Mouse (Mus musculus) kidney, adult 2 months (tissue): ENCODE results near the gene Cfap298. TPM values are rescaled to one million over a fixed set of nuclear protein-coding genes. Genes with fewer than 3 reads are reported as not detected.
A peak's percentile ranks its signal among the peaks of the same experiment; 100 is the strongest.

Source experiments
- DNase-seq: peaks from one replicate; pipeline ENCODE4 v3.0.0; 2021
- H3K27ac ChIP-seq: fragments of 200-500 bp; 2 replicates; pipeline ENCODE4 v1.5.1; 2012; ENCODE audit warnings: low read depth, low read length, control low read depth, inconsistent platforms; ENCODE audit not compliant: insufficient read depth
- H3K27me3 ChIP-seq: fragments of 200-500 bp; replicated peaks from 2 replicates; pipeline ENCODE4 v1.6.1; 2012; ENCODE audit warnings: mild to moderate bottlenecking, moderate library complexity, low read length, inconsistent platforms; ENCODE audit not compliant: control insufficient read depth, insufficient read depth
- H3K36me3 ChIP-seq: fragments of 200-500 bp; 2 replicates; pipeline ENCODE4 v1.6.1; 2012; ENCODE audit warnings: mild to moderate bottlenecking, moderate library complexity, low read length, inconsistent platforms; ENCODE audit not compliant: control insufficient read depth, insufficient read depth
- H3K4me1 ChIP-seq: fragments of 200-500 bp; 2 replicates; pipeline ENCODE4 v1.6.1; 2011; ENCODE audit warnings: low read length; ENCODE audit not compliant: control insufficient read depth, insufficient read depth
- H3K4me3 ChIP-seq: fragments of 200-500 bp; 2 replicates; pipeline ENCODE4 v1.5.1; 2011; ENCODE audit warnings: mild to moderate bottlenecking, low read depth, low read length, control low read depth; ENCODE audit not compliant: insufficient read depth
- CTCF ChIP-seq: fragments of 200-500 bp; conservative IDR thresholded peaks from 2 replicates; pipeline ENCODE4 v1.5.1; 2011; ENCODE audit warnings: low read depth, mild to moderate bottlenecking, control low read depth, low read length, moderate library complexity, mixed read lengths; ENCODE audit not compliant: insufficient read depth, insufficient read length
- POLR2A ChIP-seq: fragments of 200-500 bp; IDR thresholded peaks from one replicate; pipeline ENCODE4 v1.6.1; 2011; ENCODE audit warnings: low read depth, low read length, control low read depth
- WGBS: fragments of 180-500 bp; shearing (Covaris S2); methylation state at CpG from one replicate; pipeline ENCODE4 v1.1.7; 2018; 5-methylcytosine and 5-hydroxymethylcytosine counted together
- polyA plus RNA-seq: library from polyadenylated mRNA; depleted of rRNA; stranded (reverse); fragments of >200 nt; gene quantifications from 2 replicates; pipeline ENCODE4 v1.2.3, GENCODE M21; 2012

The Cfap298 gene
- polyA plus RNA-seq, 1 experiment: 16.1 TPM

- Histone ChIP-seq H3K4me1 (no peaks in the 10 kb centered on the region), H3K27me3 (no peaks in the 10 kb centered on the region), H3K36me3 (peaks cover 1% of the 10 kb centered on the region), H3K27ac (no peak overlapping the region), H3K4me3 (no peak overlapping the region)
- 63% methylated on average over 6 of the region's 6 CpGs for whole genome bisulfite sequencing
- no peak for DNase-seq
- TF ChIP-seq CTCF: no peak
- no peak for TF ChIP-seq POLR2A
These were observed 20.6 kb upstream of the Cfap298 start for GRCm38 (mm10) chr16:90955494-90955893.

GRCm38 (mm10) chr16:90953770-90954169, 18.9 kb upstream of the Cfap298 start:
- Histone ChIP-seq H3K4me3 (no peak overlapping the region), H3K4me1 (no peaks in the 10 kb centered on the region), H3K27me3 (no peaks in the 10 kb centered on the region), H3K27ac (no peak overlapping the region), H3K36me3 (peaks cover 1% of the 10 kb centered on the region; the same call in 1 of the 2 replicates)
- TF ChIP-seq POLR2A (no peak), CTCF (peak; percentile 24; the same call in 1 of the 2 replicates)
- no peak for DNase-seq
- WGBS: 93% methylated on average over 6 of the region's 6 CpGs

DNA sequence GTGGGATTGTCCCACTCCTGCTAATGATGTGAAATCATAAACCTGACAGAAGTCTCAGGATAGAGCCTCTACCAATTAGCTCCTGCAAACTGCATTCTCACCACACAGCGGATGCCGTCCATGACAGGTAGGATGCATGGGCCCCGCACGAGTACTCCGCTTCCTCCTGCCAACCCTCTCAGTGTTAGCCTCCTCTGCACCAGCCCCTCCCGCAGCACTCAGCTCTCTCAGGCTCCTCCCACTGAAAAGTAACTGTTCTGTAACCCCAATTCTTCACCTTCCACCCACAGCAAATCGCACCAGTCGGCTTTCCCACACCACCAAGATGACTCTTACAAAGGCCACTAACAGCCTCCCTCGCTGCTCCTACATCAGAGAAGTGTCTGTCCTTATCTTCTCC, 18.2 kb upstream of the Cfap298 start:
- Histone ChIP-seq H3K4me3 (no peak overlapping the region), H3K36me3 (peaks cover 1% of the 10 kb centered on the region; the same call in 1 of the 2 replicates), H3K27ac (no peak overlapping the region), H3K27me3 (no peaks in the 10 kb centered on the region), H3K4me1 (no peaks in the 10 kb centered on the region)
- DNase-seq: no peak
- TF ChIP-seq CTCF (no peak), POLR2A (no peak)
- 89% methylated on average over 9 of the region's 9 CpGs for WGBS

DNA sequence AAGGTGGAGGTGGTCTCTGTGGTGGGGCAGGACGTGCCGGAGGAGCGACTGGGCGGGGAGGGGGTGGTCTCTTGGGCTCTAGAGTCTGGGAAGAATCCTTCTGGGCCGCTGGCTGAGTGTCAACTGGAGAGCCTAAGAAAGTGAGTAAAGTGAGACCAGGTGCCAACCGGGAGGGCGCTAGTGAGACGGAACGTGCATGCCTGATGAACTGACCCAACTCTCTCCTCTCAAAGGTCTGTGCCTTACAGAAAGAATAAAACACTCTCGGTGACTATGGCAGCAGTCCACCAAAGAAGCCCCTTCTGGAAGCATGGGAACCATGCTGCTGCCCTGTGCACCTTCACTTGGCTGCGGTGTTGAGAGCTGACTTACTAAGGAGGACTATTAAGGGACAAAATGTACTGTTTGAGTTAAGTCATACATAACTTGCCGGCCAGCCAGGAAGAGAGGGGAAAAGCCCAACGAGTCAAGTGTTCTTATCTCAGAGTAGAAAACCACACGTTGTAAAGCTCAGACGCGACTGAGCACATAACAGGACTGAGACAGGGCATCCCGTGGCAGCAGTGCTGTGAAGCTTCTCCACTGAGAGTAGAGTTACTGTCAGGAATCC, 15.5 kb upstream of the Cfap298 start:
- no peak for TF ChIP-seq POLR2A
- no peak for TF ChIP-seq CTCF
- 73% methylated on average over 17 of the region's 17 CpGs for WGBS
- Histone ChIP-seq H3K27me3 (no peaks in the 10 kb centered on the region), H3K4me1 (no peaks in the 10 kb centered on the region), H3K36me3 (0 out of 2 replicates have a peak, but pooled peaks cover 1% of the 10 kb centered on the region), H3K27ac (no peak overlapping the region), H3K4me3 (no peak overlapping the region)
- no peak for DNase-seq

DNA sequence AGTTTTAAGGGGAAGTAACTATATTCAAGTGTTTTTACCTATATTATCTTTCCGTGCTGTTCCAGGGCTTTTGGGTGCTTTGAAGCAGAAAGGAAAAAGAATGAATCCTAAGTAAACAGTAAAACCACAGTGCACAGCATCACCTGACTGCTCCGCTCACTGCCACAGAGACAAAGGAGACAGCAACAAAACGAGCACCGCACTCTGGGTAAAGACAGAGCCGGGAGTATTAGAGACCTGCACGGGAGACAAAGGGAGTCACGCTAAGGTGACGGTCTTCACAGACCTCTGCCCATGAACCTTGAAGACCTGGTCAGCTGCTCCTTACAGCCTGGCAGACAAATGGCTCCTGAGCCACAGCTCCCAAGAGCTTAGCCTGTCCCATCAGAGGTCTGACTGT, 12.1 kb upstream of the Cfap298 start:
- 64% methylated on average over 8 of the region's 8 CpGs for WGBS
- TF ChIP-seq POLR2A (no peak), CTCF (no peak)
- Histone ChIP-seq H3K36me3 (peaks cover 3% of the 10 kb centered on the region; the same call in 1 of the 2 replicates), H3K27ac (no peak overlapping the region), H3K4me1 (no peaks in the 10 kb centered on the region), H3K27me3 (no peaks in the 10 kb centered on the region), H3K4me3 (no peak overlapping the region)
- no peak for DNase-seq

DNA sequence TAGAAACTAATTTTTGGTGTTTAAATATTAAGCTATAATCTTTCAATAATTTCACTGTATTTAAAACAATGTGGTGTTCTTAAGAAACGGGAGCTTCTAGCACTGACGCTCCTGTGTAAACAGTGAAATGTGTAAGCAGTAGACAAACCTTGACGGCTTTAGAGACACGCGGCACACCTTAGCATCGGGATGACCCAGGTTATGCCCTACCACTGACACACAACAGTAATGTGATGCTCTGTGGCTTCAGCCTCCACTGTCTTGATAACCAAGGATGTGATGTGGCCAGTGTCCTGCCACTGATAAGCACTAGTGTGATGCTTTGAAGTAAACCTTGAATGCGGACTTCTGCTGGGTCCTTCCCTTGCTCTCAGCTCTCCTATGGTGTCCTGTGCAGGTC, 6.3 kb upstream of the Cfap298 start:
- 90% methylated on average over 7 of the region's 7 CpGs for WGBS
- no peak for TF ChIP-seq CTCF
- TF ChIP-seq POLR2A: no peak
- no peak for DNase-seq
- Histone ChIP-seq H3K27me3 (no peaks in the 10 kb centered on the region), H3K4me1 (no peaks in the 10 kb centered on the region), H3K27ac (no peak overlapping the region), H3K4me3 (no peak overlapping the region), H3K36me3 (peaks cover 1% of the 10 kb centered on the region)

DNA sequence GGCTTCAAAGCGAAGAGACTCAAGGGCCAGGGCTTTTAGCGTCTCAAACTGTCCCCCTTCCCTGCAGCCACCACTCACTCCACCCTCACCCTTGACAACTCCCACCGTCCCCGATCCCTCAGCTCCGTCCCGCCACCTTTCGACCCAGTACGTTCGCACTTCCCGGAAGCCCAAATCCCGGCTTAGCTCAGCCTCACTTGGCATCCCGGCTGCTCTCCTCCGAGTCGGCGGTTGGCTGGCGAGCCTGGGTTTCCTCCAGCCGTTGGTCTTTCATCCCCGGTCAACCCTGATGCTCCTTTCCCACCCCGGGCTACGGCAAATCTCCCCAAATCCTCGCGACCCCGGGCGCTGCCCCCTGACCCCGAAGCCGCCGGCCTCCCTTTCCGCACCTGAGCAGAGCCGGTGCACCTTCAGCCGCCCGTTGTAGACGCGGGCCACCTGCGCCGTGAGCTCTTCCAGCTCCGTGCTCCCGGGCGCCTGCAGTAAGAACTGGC, 674 bp downstream of the Cfap298 start:
- Histone ChIP-seq H3K36me3 (no peaks in the 10 kb centered on the region; the same call in 1 of the 2 replicates), H3K27ac (peak overlapping the region; percentile 73), H3K4me3 (peak overlapping the region; percentile 85), H3K4me1 (no peaks in the 10 kb centered on the region), H3K27me3 (no peaks in the 10 kb centered on the region)
- peak; percentile 76 for DNase-seq
- WGBS: under 1% methylated on average over 38 of the region's 38 CpGs
- TF ChIP-seq CTCF (no peak), POLR2A (peak; percentile 14)
